Mouse (Mus musculus) embryo, embryonic 10 days (tissue): ENCODE results near the gene Art5.

Experiments
- DNase-seq: peaks from one replicate; pipeline ENCODE4 v3.0.0-alpha.2; 2015; ENCODE audit warnings: low spot score

Gene Art5

DNA sequence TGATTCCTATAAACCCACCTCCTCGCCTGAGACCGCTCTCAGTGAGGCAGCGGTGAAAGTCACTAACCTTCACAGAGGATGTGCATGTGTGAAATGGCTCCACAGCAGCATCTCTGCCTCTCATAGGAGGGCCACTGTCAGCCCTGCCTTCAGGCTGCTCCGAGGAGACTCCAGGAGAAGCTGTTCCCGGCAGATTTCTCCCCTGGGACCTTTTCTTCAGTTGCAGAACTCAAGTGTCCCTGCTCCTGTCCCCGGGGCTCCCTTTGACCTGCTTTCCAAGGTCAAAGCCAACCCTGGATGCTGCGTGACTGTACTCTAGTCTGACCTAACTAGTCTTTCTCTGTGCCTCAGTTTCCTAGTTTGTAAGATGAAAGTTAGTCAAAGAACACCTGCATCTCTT, at the start of gene Art5:
TSS of gene Art5 (minus strand) at position 319 of the 400 bp plus-strand sequence.
- DNase-seq: no peak

DNA sequence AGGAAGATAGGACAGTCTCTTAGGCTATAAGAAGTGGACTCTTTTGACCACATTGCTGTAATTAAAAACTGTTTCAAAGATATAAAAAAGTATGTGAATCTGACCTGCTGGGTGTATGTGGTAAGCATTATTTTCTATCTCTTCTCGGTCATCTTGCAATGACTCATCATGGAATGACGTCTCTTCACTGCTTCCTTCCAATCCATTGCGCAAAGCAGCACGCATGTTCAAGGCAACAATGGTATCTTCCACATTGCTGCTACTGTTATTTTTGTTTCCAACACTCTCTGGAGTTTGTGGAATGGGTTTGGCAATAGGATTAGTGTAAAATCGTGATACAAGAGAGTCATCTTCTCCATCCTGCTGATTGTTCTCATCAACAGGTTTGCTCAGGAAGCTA, 44.4 kb upstream of the Art5 start:
- no peak for DNase-seq

- no peak for DNase-seq
Measured at GRCm38 (mm10) chr7:102137898-102138297, 28.6 kb upstream of the Art5 start.

DNA sequence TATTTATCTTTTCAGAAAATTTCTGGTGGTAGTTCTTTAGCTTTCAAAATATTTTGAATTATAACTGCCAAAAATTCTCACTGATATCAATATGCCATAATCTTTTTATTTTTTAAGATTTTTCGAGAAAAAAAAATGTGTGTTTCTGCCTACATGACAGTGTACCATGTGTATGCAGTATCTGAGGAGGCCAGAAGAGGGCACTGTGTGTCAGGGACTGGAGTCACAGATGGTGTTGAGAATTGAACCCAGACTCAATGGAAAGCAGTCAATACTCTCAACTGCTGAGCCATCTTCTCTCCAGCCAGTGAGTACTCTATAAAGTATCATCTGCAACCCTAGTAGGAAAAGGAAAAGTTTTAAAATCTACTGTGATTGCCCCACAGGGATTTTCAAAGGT, 28.2 kb upstream of the Art5 start:
- peak; percentile 73 for DNase-seq

GRCm38 (mm10) chr7:102132395-102132794, 23.1 kb upstream of the Art5 start:
- DNase-seq: no peak

DNA sequence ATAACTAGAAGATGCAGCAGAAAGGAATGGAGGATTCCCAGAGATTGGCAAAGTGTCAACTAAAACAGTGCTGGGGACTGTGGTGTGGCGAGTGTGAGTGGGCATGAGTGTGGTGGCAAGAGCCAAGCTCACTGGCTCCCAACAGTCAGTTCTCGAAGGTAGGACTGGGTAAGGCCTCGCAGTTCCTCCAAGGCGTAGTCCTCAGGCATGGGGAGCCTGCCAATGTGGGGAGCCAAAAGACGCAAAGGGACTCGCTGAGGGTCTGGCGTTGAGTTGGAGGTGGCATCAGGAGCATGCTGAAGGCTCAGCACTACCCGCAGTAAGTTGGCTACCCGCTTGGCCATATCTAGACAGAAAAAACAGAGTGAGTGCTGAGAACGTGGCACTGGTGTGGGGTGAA, 11.0 kb upstream of the Art5 start:
- no peak for DNase-seq

GRCm38 (mm10) chr7:102117382-102117781, 8.1 kb upstream of the Art5 start:
- no peak for DNase-seq

DNA sequence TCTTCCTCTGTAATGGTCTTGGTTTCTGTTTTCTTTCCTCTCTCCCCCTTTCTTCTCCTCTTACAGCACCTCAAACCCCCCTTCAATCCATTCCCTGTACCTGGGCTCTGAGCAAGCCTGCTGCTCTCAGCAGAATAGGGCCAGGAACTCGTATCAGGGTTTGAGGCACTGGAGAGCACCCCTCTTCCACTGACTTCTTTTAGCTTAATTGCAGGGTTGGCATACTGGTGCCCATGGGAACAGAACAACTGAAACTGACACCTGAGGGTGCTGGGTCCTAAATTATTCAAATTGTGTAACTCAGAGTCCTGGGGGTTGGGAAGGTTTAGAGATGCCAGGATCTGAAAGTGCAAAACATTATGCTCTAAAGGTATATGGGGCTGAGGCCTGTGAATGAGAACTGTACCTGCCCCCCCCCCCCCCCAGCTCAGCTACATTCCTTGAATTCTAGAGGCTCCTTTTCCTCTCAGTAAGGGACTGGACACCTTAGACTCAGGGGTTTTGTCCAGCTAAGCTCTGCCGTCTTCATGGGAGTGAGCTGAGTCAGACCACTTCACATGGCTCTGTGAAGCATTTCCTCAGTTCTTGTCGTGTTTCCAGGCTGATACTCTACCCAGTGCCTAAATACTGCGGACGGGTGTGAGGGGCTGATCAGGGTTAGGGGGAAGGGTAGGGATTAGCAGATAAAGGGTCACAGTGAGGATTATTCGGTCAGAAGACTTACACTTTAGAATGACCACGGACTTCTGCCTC, 7.5 kb upstream of the Art5 start, which contains the start of gene Chrna10:
TSS of gene Chrna10 (minus strand) at position 250 of the 753 bp plus-strand sequence.
- DNase-seq: no peak

GRCm38 (mm10) chr7:102113151-102113729, 4.0 kb upstream of the Art5 start:
- no peak for DNase-seq

DNA sequence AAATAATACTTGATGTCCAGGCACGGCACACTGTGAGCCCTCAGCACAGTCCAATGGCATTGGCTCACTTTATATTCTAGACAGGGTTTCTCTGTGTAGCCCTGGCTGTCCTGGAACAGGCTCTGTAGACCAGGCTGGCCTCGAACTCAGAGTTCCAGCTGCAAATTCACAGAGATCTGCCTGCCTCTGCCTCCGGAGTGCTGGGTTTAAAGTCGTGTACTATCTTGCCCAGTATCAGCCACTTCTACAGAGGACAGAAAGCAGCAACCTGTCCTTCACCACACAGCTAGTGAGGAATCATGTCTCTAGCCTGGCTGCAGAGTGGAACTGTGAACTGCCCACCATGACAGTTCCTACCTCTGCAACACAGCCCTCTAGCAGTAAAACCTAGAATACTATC, 457 bp upstream of the Art5 start:
- no peak for DNase-seq

- no peak for DNase-seq
Measured at GRCm38 (mm10) chr7:102108206-102108605, 1.1 kb downstream of the Art5 start.

- DNase-seq: peak; percentile 54
Measured at GRCm38 (mm10) chr7:102106700-102107141, 2.6 kb downstream of the Art5 start.

- no peak for DNase-seq
Measured at GRCm38 (mm10) chr7:102104126-102104525, 5.2 kb downstream of the Art5 start.

DNA sequence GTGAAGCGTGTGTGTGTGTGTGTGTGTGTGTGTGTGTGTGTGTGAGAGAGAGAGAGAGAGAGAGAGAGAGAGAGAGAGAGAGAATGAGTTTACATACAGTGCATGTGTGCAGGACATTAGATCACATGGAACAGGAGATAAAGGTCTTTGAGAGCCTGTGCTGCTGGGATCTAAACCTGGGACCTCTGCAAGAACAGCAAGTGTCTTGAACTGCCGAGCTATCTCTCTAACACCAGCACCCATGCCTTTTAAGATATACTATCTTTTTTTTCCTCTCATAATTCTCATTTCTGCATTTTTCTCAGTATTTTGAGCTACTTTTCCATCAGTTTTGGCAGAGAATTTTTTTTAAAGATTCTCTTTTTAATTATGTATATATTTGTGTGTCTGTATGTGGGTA, 5.7 kb downstream of the Art5 start:
- DNase-seq: no peak

DNA sequence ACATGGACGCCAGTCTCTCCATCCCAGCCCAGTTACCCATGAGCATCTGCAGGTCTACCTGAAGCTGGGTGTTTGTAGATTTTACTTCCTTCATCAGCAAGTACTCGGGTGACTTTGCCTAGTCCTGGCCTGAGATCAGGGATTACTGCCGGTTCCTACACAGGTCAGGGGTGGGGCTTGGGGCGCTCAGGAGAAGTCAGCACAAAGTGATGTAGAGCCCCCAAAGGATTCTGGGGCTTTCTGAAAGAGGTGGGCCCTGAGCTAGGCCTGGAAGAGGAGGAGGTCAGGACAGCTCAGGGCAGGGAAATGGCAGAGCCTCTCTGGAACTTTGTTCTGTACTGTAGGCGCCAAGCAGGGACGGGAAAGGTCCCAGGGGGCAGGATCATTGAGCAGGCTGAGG, 6.6 kb downstream of the Art5 start:
- DNase-seq: no peak

- peak; percentile 42 for DNase-seq
Measured at GRCm38 (mm10) chr7:102102241-102102640, 7.0 kb downstream of the Art5 start.

DNA sequence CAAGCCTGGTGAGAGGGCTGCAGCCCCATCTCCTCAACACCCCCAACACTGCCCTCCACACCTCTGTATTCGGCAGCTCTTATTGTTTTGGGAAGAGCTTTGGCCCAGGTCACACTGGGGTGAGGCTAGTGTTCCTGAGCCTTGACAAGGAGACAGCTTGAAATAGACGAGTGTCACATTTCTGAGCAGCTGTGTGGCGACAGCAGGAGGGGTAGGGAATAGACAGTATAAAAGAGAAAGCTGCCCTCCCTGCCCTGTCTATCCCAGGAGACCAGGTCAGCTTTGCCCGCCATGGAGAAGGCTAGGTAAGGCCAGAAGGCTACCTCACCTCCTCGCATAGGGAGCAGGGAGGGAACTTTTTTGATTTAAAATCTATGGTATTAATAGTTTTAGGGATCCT, 7.8 kb downstream of the Art5 start, which contains the start of gene Art1:
TSS of gene Art1 (plus strand) at position 257 of the 400 bp plus-strand sequence.
- peak; percentile 28 for DNase-seq

DNA sequence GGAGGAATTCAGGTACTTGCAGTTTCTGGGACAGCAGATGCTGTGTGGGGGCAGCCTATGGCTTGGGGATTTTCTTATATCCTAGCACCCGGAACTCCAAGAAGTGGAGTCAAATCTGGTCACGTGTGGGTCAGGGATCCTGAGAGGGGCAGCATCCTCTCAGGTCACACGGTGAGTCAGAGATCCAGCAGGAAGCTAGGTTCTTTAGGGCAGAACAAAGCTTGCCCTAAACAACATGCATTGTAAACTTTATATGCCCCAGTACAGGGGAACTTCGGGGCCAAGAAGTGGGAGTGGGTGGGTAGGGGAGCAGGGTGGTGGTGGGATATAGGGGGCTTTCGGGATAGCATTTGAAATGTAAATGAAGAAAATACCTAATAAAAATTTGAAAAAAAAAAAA, 8.4 kb downstream of the Art5 start:
- no peak for DNase-seq

GRCm38 (mm10) chr7:102099760-102100661, 9.3 kb downstream of the Art5 start:
- DNase-seq: peak; percentile 78

DNA sequence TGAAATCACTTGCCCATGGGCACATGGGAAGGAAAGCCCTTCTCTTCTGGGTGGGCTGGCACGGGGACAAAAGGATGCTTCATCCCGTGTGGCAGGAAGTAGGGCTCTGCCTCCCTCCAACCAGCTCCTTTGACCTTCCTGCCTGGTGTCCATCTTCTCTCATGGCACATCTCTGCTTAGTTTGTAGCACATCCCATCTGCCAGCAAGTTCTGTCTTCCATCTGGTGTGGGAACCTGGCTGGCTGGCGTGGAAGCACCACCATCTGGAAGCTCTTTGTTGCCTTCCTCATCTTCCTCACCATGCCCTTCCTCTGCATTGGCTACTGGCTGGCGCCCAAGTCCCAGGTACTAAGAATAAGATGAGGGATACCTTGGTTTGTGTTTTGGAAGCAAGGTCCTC, 22.0 kb downstream of the Art5 start:
- no peak for DNase-seq

GRCm38 (mm10) chr7:102084041-102084696, 25.1 kb downstream of the Art5 start:
- DNase-seq: no peak

DNA sequence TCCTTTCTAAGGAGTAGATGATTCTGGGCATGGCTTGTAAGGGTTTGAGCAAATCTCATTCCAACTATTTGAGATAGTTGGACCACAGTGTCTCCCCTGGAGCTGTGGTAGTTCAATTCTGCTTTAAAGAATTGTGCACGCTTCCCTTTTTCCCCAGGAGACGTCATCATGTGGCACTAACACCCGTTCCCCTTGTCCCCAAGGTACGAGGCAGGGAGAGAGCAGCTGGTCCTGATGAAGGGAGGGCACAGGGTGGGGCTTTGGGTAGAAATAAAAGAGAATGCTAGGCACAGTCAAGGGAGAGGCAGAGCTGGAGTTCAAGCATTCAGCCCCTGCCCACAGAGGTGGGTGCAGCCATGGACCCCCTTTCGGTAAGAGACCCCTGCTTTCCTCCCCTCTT, 26.5 kb downstream of the Art5 start, which contains the start of gene Trpc2:
TSS of gene Trpc2 (plus strand) at position 301 of the 400 bp plus-strand sequence.
- DNase-seq: no peak
